Mouse (Mus musculus): ENCODE measurements around the gene Tbc1d8b.

GRCm38 (mm10) chrX:139640418-139640817 is 44.4 kb upstream of the Tbc1d8b start:
- TF ChIP-seq CTCF (IDR thresholded peaks at IDR 0.05; ENCODE audit: insufficient read depth, low read length): no peak
- TF ChIP-seq POLR2A (IDR thresholded peaks at IDR 0.05; ENCODE audit: borderline replicate concordance, extremely low read depth, low read depth, low read length): no peak
